Mouse (Mus musculus) embryo, embryonic 10 days (tissue): ENCODE measurements around the gene Actr6.
A peak's percentile ranks its signal among the peaks of the same experiment; 100 is the strongest.
"Not testable (repeated sequence)": the region's sequence is repeated elsewhere in the genome, so short reads cannot be mapped to it uniquely, and the experiment has no call there.

Experiments
- DNase-seq: peaks from one replicate; pipeline ENCODE4 v3.0.0-alpha.2; 2015; ENCODE audit warnings: low spot score

Gene Actr6

GRCm38 (mm10) chr10:89737887-89738286 is 5.8 kb upstream of the Actr6 start:
- DNase-seq: no peak

GRCm38 (mm10) chr10:89737092-89737491 is 5.0 kb upstream of the Actr6 start:
- no peak for DNase-seq

GRCm38 (mm10) chr10:89731341-89731740 is 754 bp downstream of the Actr6 start:
- DNase-seq: no peak

- DNase-seq: no peak
These were observed 1.7 kb downstream of the Actr6 start for GRCm38 (mm10) chr10:89730386-89730785.

GRCm38 (mm10) chr10:89722247-89723195 is 9.6 kb downstream of the Actr6 start:
- DNase-seq: no peak

GRCm38 (mm10) chr10:89720796-89721195 is 11.3 kb downstream of the Actr6 start:
- DNase-seq: no peak

GRCm38 (mm10) chr10:89720252-89720651 is 11.8 kb downstream of the Actr6 start:
- DNase-seq: no peak

GRCm38 (mm10) chr10:89714910-89715309 is 17.2 kb downstream of the Actr6 start:
- no peak for DNase-seq

- DNase-seq: peak; percentile 44
These were observed 23.4 kb downstream of the Actr6 start for GRCm38 (mm10) chr10:89708720-89709119.

GRCm38 (mm10) chr10:89707397-89707796 is 24.7 kb downstream of the Actr6 start:
- no peak for DNase-seq

GRCm38 (mm10) chr10:89703042-89703441 is 29.1 kb downstream of the Actr6 start:
- no peak for DNase-seq

GRCm38 (mm10) chr10:89697956-89698355 is 34.1 kb downstream of the Actr6 start:
- DNase-seq: no peak

GRCm38 (mm10) chr10:89696270-89696669 is 35.8 kb downstream of the Actr6 start:
- not testable (repeated sequence) for DNase-seq

- DNase-seq: no peak
These were observed 36.7 kb downstream of the Actr6 start for GRCm38 (mm10) chr10:89695194-89695911.

GRCm38 (mm10) chr10:89690021-89690420 is 42.1 kb downstream of the Actr6 start:
- DNase-seq: no peak

- DNase-seq: no peak
These were observed 44.6 kb downstream of the Actr6 start for GRCm38 (mm10) chr10:89687455-89687854.

- peak; percentile 95 for DNase-seq
These were observed 45.8 kb downstream of the Actr6 start, which contains the start of gene Scyl2 for GRCm38 (mm10) chr10:89686139-89686808. Gene Scyl2, minus strand, starts transcription at chr10:89686285.

GRCm38 (mm10) chr10:89685391-89686138 is 46.5 kb downstream of the Actr6 start:
- DNase-seq: peak; percentile 13

- DNase-seq: no peak
These were observed 49.1 kb downstream of the Actr6 start for GRCm38 (mm10) chr10:89682961-89683360.

- DNase-seq: no peak
These were observed 49.9 kb downstream of the Actr6 start for GRCm38 (mm10) chr10:89682157-89682556.

GRCm38 (mm10) chr10:89681706-89682105 is 50.4 kb downstream of the Actr6 start:
- no peak for DNase-seq

- DNase-seq: no peak
These were observed 51.6 kb downstream of the Actr6 start for GRCm38 (mm10) chr10:89680517-89680916.
